Mouse (Mus musculus): ENCODE measurements around the gene Gm13212. TPM values are rescaled to one million over a fixed set of nuclear protein-coding genes. Genes with fewer than 3 reads are reported as not detected.

Gm13212 gene
- polyA plus RNA-seq (2012; ENCODE audit: low replicate concordance), result 0.66 TPM in 1 of 2 replicates, not detected in the other

DNA sequence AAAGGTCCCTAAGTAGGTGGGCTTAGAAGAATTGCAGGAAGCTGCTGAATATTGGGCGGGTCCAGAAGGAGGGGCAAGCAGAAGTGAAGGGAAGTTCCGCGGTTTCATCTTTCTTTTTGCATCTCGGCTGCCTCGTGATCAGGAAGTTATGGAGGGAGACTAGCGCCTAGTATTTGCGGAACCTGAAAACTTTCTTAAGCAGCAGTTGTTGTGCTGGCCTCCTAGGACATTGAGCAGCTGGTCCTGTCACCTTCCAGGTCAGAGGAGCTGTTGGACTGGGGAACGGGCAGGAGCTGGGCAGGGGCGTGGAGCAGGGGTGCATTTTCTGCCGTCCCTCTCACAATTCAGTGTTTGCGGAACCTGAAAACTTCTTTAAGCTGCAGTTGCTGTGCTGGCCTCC lies at the start of gene Gm13212:
Gene Gm13212, plus strand, starts transcription at position 89 of the 400 bp plus-strand sequence.

GRCm38 (mm10) chr4:145670385-145670784 lies 85.4 kb downstream of the Gm13212 start, which contains the start of gene Zfp980:
Gene Zfp980, plus strand, starts transcription at chr4:145670685.

Other genes with a start within 250 kb of the Gm13212 start
- gene Zfp990, start 74.4 kb upstream of the Gm13212 start, polyA plus RNA-seq (2012; ENCODE audit: low replicate concordance), result 0.06 TPM in 1 of 2 replicates, not detected in the other
- gene Zfp980, start 85.5 kb downstream of the Gm13212 start, polyA plus RNA-seq (2012; ENCODE audit: low replicate concordance), result not detected in 2 replicates

All from leukemia stem cell, adult 10-12 weeks (primary cell).